Mouse (Mus musculus) embryonic facial prominence, embryonic 12.5 days (tissue): ENCODE measurements around the gene Clec2l. TPM values are rescaled to one million over a fixed set of nuclear protein-coding genes. Genes with fewer than 3 reads are reported as not detected.

Experiments used
- ATAC-seq: fragments of 200-750 bp; cut with Nextera tagmentation; 2 replicates; pipeline ENCODE4 v1.8.0; 2017; ENCODE audit not compliant: insufficient number of reproducible peaks, insufficient read depth, low FRiP score, low TSS enrichment
- H3K27ac ChIP-seq: fragments of 300-500 bp; sonication (generic); 2 replicates; pipeline ENCODE4 v1.5.1; 2016; ENCODE audit warnings: mild to moderate bottlenecking
- H3K27me3 ChIP-seq: fragments of 300-500 bp; sonication (generic); 2 replicates; pipeline ENCODE4 v1.6.1; 2016; ENCODE audit warnings: mild to moderate bottlenecking, moderate library complexity
- H3K36me3 ChIP-seq: fragments of 300-500 bp; sonication (generic); 2 replicates; pipeline ENCODE4 v1.6.1; 2016; ENCODE audit warnings: mild to moderate bottlenecking
- H3K4me1 ChIP-seq: fragments of 300-500 bp; sonication (generic); 2 replicates; pipeline ENCODE4 v1.6.1; 2016
- H3K4me2 ChIP-seq: fragments of 300-500 bp; sonication (generic); replicated peaks from 2 replicates; pipeline ENCODE4 v1.6.1; 2016; ENCODE audit warnings: mild to moderate bottlenecking, moderate library complexity
- H3K4me3 ChIP-seq: fragments of 300-500 bp; sonication (generic); 2 replicates; pipeline ENCODE4 v1.5.1; 2016; ENCODE audit warnings: mild to moderate bottlenecking
- H3K9ac ChIP-seq: fragments of 300-500 bp; sonication (generic); 2 replicates; pipeline ENCODE4 v1.6.1; 2016; ENCODE audit warnings: mild to moderate bottlenecking, moderate library complexity
- H3K9me3 ChIP-seq: fragments of 300-500 bp; sonication (generic); 2 replicates; pipeline ENCODE4 v1.6.1; 2016; ENCODE audit warnings: mild to moderate bottlenecking, moderate library complexity
- WGBS: fragments of 180-500 bp; shearing (Covaris S2); methylation state at CpG from one replicate; pipeline ENCODE4 v1.1.7; 2016; 5-methylcytosine and 5-hydroxymethylcytosine counted together
- polyA plus RNA-seq: library from polyadenylated mRNA; unstranded; fragments of >200 nt; fragmentation: Nextera tagmentation; extraction: Ambion mirVana; gene quantifications from 2 replicates; pipeline ENCODE4 v1.2.1, GENCODE M21; 2016

Clec2l gene
- polyA plus RNA-seq, 1 experiment from 2014 or later, result 2.8 TPM

DNA sequence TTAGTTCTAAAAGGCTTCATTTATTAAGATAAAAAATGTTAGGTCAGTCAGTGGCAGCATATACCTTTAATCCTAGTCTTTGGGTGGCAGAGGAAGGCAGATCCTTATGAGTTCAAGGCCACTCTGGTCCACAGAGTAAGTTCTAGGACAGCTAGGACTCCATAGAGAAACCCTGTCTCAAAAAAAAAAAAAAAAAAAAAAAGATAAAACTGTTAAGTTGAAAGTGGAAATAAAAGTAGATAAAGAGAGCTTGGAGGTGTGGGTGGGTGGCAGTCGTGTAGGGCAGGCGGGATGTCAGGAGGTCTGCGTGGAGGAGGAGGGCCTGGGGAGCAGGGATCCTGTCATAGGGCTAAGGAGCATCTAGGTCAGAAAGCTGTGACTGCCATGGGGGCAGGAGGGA is 9.1 kb downstream of the Clec2l start:
- no peak for ATAC-seq
- 89% methylated on average over 3 of the region's 3 CpGs for WGBS
- H3K4me2 ChIP-seq, result no peak overlapping the region

DNA sequence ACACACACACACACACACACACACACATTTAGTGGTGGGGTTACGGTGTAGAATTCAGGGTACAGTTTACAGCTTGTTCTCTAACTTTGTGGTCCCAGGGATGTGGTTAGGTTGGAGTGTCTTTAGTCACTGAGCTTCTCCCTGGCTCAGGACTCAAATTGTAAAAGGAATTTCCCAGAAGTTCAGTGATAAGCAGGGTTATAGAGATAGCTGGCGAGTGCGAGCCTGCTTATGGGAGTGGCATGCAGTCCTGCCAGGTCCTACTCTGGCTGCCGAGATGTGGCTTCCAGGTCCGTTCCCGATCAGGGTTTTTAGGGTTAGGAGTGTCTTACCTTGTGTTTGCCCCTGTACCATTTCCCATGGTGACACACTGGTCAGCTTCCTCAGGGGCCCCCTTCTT is 13.3 kb downstream of the Clec2l start:
- Histone ChIP-seq H3K27ac (no peak overlapping the region), H3K4me2 (no peak overlapping the region), H3K9ac (0 out of 2 replicates have a peak overlapping the region, but pooled peaks have one; percentile 10), H3K4me3 (no peak overlapping the region), H3K36me3 (no peaks in the 10 kb centered on the region), H3K27me3 (no peaks in the 10 kb centered on the region), H3K4me1 (no peaks in the 10 kb centered on the region), H3K9me3 (no peaks in the 10 kb centered on the region)
- WGBS, result 85% methylated on average over 6 of the region's 6 CpGs
- no peak for ATAC-seq

More for the DNA sequence above, 9.1 kb downstream of the Clec2l start:
- Histone ChIP-seq H3K9ac (no peak overlapping the region), H3K27ac (no peak overlapping the region), H3K9me3 (no peaks in the 10 kb centered on the region), H3K27me3 (no peaks in the 10 kb centered on the region), H3K4me1 (no peaks in the 10 kb centered on the region), H3K36me3 (no peaks in the 10 kb centered on the region), H3K4me3 (no peak overlapping the region)

DNA sequence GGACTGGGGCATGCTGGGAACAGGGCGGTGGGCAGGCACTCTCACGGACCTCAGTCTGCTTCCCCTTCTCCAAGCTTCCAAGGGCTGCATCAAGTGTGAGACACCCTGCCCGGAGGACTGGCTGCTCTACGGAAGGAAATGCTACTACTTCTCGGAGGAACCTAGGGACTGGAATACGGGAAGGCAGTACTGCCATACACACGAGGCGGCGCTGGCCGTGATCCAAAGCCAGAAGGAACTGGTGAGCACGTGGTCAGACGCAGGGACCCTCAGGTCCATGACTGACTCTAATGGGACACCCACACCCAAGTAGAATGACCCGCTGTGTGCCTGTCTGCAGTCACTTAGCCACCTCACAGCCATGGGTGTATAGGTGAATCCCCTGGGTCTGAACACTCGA is 13.9 kb downstream of the Clec2l start:
- Histone ChIP-seq H3K27me3 (no peaks in the 10 kb centered on the region), H3K9ac (no peak overlapping the region), H3K4me2 (no peak overlapping the region), H3K4me1 (no peaks in the 10 kb centered on the region), H3K4me3 (no peak overlapping the region), H3K9me3 (no peaks in the 10 kb centered on the region), H3K27ac (no peak overlapping the region), H3K36me3 (no peaks in the 10 kb centered on the region)
- no peak for ATAC-seq
- 79% methylated on average over 14 of the region's 14 CpGs for WGBS

DNA sequence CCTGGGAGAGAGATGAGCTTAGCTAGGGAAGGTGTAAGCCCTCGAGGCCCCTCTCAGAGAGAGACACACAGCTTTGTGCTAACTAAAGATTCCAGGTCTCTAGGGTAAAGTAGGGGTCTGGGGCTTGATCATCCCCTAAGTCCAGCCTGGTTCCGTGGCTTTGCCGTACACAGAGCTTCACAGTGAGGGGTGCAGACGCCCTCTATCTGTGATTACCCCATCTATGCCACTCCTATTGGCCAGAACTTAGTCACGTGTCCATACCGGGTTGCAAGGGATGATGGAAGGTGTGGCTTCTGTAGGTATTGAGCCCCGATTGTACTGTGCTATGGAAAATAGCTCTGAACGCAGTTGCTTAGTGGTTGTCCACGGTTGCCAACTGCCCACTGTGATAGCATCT is 14.8 kb downstream of the Clec2l start:
- 76% methylated on average over 9 of the region's 9 CpGs for WGBS
- Histone ChIP-seq H3K36me3 (no peaks in the 10 kb centered on the region), H3K4me1 (no peaks in the 10 kb centered on the region), H3K27ac (no peak overlapping the region), H3K9me3 (no peaks in the 10 kb centered on the region), H3K9ac (no peak overlapping the region), H3K4me3 (no peak overlapping the region), H3K27me3 (no peaks in the 10 kb centered on the region), H3K4me2 (no peak overlapping the region)
- no peak for ATAC-seq

DNA sequence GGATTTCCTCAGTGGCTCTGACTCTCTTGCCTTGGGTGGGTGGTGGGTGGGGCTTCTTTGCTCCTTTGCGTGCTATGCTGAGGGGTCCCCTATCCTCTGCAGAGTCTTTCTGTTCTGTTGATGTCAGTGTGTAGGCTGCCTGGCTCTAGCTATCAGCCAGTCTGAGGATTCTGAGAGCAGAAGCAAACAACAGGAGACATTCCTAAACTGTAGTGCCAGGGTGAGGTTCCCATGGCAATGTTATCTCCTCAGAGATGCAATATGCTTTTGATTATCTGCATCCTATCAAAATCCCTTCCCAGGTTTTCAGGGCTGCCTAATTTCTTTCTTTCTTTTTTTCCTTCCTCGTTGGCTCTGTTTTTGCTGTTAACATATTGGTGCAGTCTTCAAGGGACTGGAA is 19.7 kb downstream of the Clec2l start:
- no peaks in the 10 kb centered on the region for H3K4me1 ChIP-seq
- H3K27ac ChIP-seq, result no peak overlapping the region
- H3K9ac ChIP-seq, result no peak overlapping the region
- H3K27me3 ChIP-seq, result no peaks in the 10 kb centered on the region
- H3K36me3 ChIP-seq, result 0 out of 2 replicates have a peak, but pooled peaks cover 2% of the 10 kb centered on the region
- H3K4me3 ChIP-seq, result no peak overlapping the region
- no peak for ATAC-seq
- 49% methylated on average over 2 of the region's 2 CpGs for WGBS
- no peak overlapping the region for H3K4me2 ChIP-seq
- H3K9me3 ChIP-seq, result no peaks in the 10 kb centered on the region

DNA sequence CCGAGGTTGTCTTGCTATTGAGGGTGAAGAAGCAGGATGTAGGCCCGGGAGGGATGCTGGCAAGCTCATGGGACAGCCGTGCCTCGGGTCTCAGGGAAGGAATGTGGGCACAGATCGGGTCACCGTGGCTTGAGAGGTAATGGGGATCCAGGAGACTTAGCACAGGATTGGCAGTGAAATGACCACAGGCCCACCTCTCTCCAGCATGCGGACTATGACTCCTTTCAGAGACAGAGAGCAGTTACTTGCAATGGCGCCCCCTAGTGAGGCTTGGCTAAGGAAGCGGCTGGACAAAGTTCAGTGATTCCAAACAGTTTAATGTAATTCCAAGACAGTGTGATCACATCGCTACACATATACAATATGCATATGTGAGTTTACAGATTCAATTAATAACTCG is 24.3 kb downstream of the Clec2l start:
- Histone ChIP-seq H3K4me2 (no peak overlapping the region), H3K9ac (no peak overlapping the region), H3K27me3 (no peaks in the 10 kb centered on the region), H3K4me1 (no peaks in the 10 kb centered on the region), H3K9me3 (no peaks in the 10 kb centered on the region), H3K36me3 (peaks cover 11% of the 10 kb centered on the region; the same call in 1 of the 2 replicates), H3K4me3 (no peak overlapping the region), H3K27ac (no peak overlapping the region)
- 61% methylated on average over 11 of the region's 11 CpGs for WGBS
- ATAC-seq, result no peak

DNA sequence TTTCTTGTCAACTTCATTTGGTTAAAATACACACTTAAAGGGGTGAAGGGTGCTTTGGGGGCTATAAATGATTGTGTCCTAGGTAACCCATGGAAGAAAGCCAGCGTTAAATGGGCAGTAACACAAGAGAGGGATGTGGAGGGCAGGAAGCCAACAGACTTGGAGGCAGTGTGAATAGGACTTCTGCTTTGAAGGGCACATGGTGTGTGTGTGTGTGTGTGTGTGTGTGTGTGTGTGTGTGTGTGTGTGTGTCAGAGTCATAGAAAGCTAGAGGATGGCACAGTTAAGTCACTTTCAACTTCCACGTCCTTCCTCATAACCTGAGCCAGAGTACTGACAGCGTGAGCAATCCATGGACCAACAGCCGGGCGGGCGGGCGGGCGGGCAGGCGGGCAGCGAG is 26.0 kb downstream of the Clec2l start:
- no peak overlapping the region for H3K9ac ChIP-seq
- no peak overlapping the region for H3K4me2 ChIP-seq
- ATAC-seq, result no peak
- H3K27ac ChIP-seq, result no peak overlapping the region
- no peaks in the 10 kb centered on the region for H3K27me3 ChIP-seq
- H3K4me1 ChIP-seq, result no peaks in the 10 kb centered on the region
- WGBS, result 93% methylated on average over 10 of the region's 10 CpGs
- peaks cover 12% of the 10 kb centered on the region; the same call in 1 of the 2 replicates for H3K36me3 ChIP-seq
- no peak overlapping the region for H3K4me3 ChIP-seq
- H3K9me3 ChIP-seq, result no peaks in the 10 kb centered on the region

DNA sequence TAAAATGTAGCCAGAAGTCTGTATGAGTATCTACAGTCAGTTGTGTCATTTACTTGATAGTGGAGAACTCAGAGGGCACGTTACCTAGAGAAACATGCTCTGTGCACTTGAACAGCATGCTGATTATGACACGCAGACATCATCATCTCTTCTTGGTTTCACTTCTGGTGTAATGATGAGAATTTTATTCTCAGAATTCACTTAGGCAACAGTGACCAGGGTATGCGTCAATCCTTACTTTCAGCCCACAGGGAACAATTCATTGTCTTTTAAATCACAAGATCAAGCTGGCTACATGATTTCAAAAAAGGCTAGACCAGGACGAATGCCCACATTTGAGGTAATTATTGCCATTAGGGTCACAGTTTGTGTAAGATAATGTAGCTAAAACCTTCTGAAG is 27.7 kb downstream of the Clec2l start:
- WGBS, result 82% methylated on average over 4 of the region's 4 CpGs
- Histone ChIP-seq H3K9ac (no peak overlapping the region), H3K4me1 (no peaks in the 10 kb centered on the region), H3K36me3 (peaks cover 19% of the 10 kb centered on the region; the same call in 1 of the 2 replicates), H3K4me2 (no peak overlapping the region), H3K27ac (no peak overlapping the region), H3K9me3 (no peaks in the 10 kb centered on the region), H3K4me3 (no peak overlapping the region), H3K27me3 (no peaks in the 10 kb centered on the region)
- ATAC-seq, result no peak

DNA sequence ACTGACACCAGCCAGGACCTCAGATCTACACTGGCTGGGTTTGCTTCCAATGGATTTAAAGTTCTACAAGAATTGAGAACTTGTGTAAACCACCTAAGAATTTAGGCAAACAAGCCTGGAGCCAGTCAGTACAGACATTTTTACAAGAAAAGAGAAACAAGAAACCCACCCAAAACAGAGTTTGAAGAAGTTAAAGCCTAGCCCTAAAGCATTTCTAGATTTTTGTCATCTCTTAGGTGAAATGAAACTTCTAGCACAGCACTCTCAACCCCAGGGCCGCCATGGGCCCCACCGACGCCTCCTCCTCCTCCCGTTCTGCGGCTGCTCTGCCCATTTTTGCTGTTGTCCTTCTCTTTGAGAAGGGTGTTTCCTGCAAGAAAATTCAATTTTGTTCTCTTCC is 28.2 kb downstream of the Clec2l start:
- Histone ChIP-seq H3K4me2 (no peak overlapping the region), H3K4me3 (no peak overlapping the region), H3K36me3 (peaks cover 22% of the 10 kb centered on the region), H3K27me3 (no peaks in the 10 kb centered on the region), H3K4me1 (no peaks in the 10 kb centered on the region), H3K9ac (no peak overlapping the region), H3K27ac (no peak overlapping the region), H3K9me3 (no peaks in the 10 kb centered on the region)
- no peak for ATAC-seq
- 88% methylated on average over 5 of the region's 5 CpGs for WGBS

DNA sequence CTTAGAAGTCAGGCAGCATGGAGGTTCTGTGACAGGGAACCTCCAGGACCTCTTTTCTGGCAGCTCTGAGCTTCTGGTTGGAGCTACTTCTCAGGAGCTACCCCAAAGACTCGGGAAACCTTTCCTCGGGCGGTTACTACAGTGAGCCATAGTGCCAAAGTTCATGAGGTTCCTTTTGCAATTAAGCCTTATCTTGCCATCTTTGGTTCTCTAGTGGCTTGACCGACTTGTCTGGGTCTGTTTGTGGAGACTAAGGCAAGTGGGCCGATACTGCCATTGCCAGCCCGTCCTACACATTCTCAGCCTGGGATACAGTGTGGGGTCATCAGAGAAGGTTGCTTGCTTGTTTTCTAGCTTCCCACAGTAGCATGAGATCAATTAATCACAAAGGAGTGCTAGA is 29.7 kb downstream of the Clec2l start:
- Histone ChIP-seq H3K9me3 (no peaks in the 10 kb centered on the region), H3K4me1 (no peaks in the 10 kb centered on the region), H3K36me3 (peaks cover 29% of the 10 kb centered on the region), H3K4me3 (no peak overlapping the region), H3K9ac (no peak overlapping the region), H3K4me2 (no peak overlapping the region), H3K27ac (no peak overlapping the region), H3K27me3 (no peaks in the 10 kb centered on the region)
- ATAC-seq, result no peak
- 94% methylated on average over 6 of the region's 6 CpGs for WGBS

DNA sequence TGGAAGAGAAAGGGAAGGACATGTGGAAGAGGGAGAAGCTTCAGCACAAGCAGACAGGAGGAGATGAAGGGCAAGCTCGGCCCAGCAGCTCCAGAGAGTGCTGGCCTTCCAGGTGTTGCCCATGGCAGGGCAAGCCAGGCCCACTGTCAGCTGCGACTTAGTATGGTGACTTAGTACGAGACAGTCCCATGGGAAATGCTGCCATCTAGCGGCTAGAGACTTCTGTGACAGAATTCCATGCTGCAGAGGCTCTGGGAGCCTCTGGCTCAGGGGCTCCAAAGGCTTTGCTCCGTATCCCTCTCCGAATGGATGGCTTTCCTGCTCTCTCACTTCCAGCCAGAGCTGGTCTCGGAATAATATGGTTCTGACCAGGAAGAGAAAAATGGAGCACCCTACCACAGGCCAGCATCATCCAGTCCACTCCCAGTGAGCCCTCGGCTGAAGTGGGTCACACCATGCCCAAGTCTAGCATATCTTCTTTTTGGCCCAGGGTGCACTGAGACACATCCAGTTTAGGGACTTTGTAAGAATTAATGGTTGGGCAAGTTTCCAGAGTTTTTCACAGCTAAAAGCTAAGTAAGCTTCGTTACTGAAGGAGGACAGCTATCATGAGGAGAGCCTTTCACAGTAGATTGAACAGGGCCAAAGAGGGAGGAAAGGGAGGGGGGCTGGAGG is 32.6 kb downstream of the Clec2l start:
- no peak overlapping the region for H3K4me3 ChIP-seq
- H3K27me3 ChIP-seq, result no peaks in the 10 kb centered on the region
- no peak for ATAC-seq
- no peaks in the 10 kb centered on the region for H3K9me3 ChIP-seq
- H3K4me1 ChIP-seq, result no peaks in the 10 kb centered on the region
- no peak overlapping the region for H3K9ac ChIP-seq
- H3K27ac ChIP-seq, result no peak overlapping the region
- 30% methylated on average over 9 of the region's 9 CpGs for WGBS
- peaks cover 47% of the 10 kb centered on the region for H3K36me3 ChIP-seq
- H3K4me2 ChIP-seq, result no peak overlapping the region

DNA sequence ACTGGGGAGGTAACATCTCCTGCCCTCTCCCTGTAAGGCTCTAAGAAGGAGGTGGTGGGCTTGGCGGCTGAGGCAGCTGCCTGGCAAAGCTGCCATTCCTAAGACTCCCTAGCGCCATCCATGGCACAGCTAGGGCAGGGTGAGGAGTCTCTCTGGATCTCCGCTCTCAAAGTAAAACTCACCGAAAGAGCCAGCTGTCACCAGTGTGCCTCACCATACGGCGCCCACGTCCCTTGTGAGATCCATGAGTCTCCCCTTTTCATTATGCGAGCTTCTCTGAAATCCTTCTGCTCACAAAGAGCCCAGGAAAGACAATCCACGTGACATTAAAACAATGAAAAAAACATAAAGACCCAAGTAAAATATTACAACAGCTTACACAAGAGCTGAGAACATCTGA is 33.7 kb downstream of the Clec2l start:
- Histone ChIP-seq H3K27ac (no peak overlapping the region), H3K4me3 (no peak overlapping the region), H3K9me3 (no peaks in the 10 kb centered on the region), H3K9ac (no peak overlapping the region), H3K4me1 (no peaks in the 10 kb centered on the region), H3K27me3 (no peaks in the 10 kb centered on the region), H3K4me2 (no peak overlapping the region), H3K36me3 (peaks cover 51% of the 10 kb centered on the region)
- 88% methylated on average over 9 of the region's 9 CpGs for WGBS
- ATAC-seq, result no peak
